ENCODE assay signal across 14 mouse cellular contexts in genomic region chr13:28792461-28793165, GRCm38 (mm10).
DNase-seq lines count a peak whose midpoint lies in the region; ATAC-seq and TF ChIP-seq lines count a peak whose summit lies in the region.
"Had no signal": no experiment of that assay in that cellular context is flagged by ENCODE, and none has a peak within 500 bp of the region (broad histone marks: within the 10 kb centered on the region; RNA-seq: fewer than 3 reads in every experiment).

No protein-coding gene starts in this region.

- H3K27me3 ChIP-seq in forebrain, embryonic 13.5 days = no peaks in the 10 kb centered on the region
- no peaks in the 10 kb centered on the region for H3K27me3 ChIP-seq in midbrain, postnatal 0 days (ENCODE audit: insufficient read depth, low read length)
- H3K27me3 ChIP-seq: heart, embryonic 12.5 days had no signal

- TF ChIP-seq CTCF in midbrain, postnatal 0 days (IDR thresholded peaks at IDR 0.05) = no peak

- no peaks in the 10 kb centered on the region for H3K9me3 ChIP-seq in forebrain, embryonic 13.5 days (replicated peaks)
- H3K9me3 ChIP-seq in midbrain, postnatal 0 days (ENCODE audit: low read length) = no peaks in the 10 kb centered on the region
- H3K9me3 ChIP-seq: G1E; heart, embryonic 12.5 days had no signal

- no peak overlapping the region; the same call in 1 of the 2 replicates for H3K9ac ChIP-seq in forebrain, embryonic 13.5 days
- H3K9ac ChIP-seq in midbrain, postnatal 0 days (replicated peaks; ENCODE audit: low read length, poor library complexity, severe bottlenecking) = no peak overlapping the region
- H3K9ac ChIP-seq: heart, embryonic 12.5 days; lung, embryonic 14.5 days had no signal

- peaks cover 84% of the 10 kb centered on the region for H3K4me1 ChIP-seq in forebrain, embryonic 13.5 days
- no peaks in the 10 kb centered on the region for H3K4me1 ChIP-seq in midbrain, postnatal 0 days (ENCODE audit: insufficient read depth, low read length)

- WGBS in forebrain, embryonic 13.5 days = 8% methylated on average over 12 of the region's 12 CpGs
- WGBS in midbrain, postnatal 0 days = 48% methylated on average over 12 of the region's 12 CpGs

- intact Hi-C loops in heart, postnatal 14 days (cut with DNase I) = no loop called here

- no peak overlapping the region for H3K4me3 ChIP-seq in forebrain, embryonic 13.5 days
- no peak overlapping the region for H3K4me3 ChIP-seq in midbrain, postnatal 0 days (ENCODE audit: low read depth, low read length)
- H3K4me3 ChIP-seq: heart, embryonic 12.5 days had no signal

- H3K4me2 ChIP-seq in forebrain, embryonic 13.5 days = peak overlapping the region; percentile 36
- H3K4me2 ChIP-seq in midbrain, postnatal 0 days (ENCODE audit: low read depth, low read length, poor library complexity, severe bottlenecking) = no peak overlapping the region
- H3K4me2 ChIP-seq: heart, embryonic 12.5 days; lung, embryonic 14.5 days had no signal

- no peaks in the 10 kb centered on the region for H3K36me3 ChIP-seq in forebrain, embryonic 13.5 days (ENCODE audit: poor library complexity, severe bottlenecking)
- no peaks in the 10 kb centered on the region for H3K36me3 ChIP-seq in midbrain, postnatal 0 days (ENCODE audit: insufficient read depth, low read length)
- H3K36me3 ChIP-seq: G1E; heart, embryonic 12.5 days had no signal

- peak overlapping the region; percentile 96 for H3K27ac ChIP-seq in forebrain, embryonic 13.5 days
- no peak overlapping the region for H3K27ac ChIP-seq in midbrain, postnatal 0 days (ENCODE audit: low read depth, low read length)

- peak; percentile 6 for DNase-seq in adrenal gland, postnatal 14 days
- no peak for DNase-seq in adrenal gland, adult 2 months
- DNase-seq in kidney, adult 9 months = peak; percentile 56
- peak; percentile 79 for DNase-seq in midbrain, postnatal 0 days (ENCODE audit: low spot score)
- no peak for DNase-seq in urinary bladder, adult 18-20 months (ENCODE audit: low spot score in 2 of 2)
- no peak for DNase-seq in heart, postnatal 14 days
- no peak for DNase-seq in spleen, postnatal 10 days (ENCODE audit: low spot score in 2 of 2)
- DNase-seq: adrenal gland, postnatal 36 days; cerebellum, adult 8-10 months; lung, embryonic 14.5 days had no signal

- ATAC-seq in forebrain, embryonic 13.5 days = peak; percentile 65
- no peak for ATAC-seq in midbrain, postnatal 0 days (ENCODE audit: low FRiP score)
- ATAC-seq: intestine, embryonic 16.5 days had no signal

Comparison
In these comparisons a context has a peak if more than half of its experiments do, and no peak if none do; other contexts are left out.
1. DNase-seq: peak in adrenal gland, postnatal 14 days (single experiment), kidney, adult 9 months (single experiment) and midbrain, postnatal 0 days (single experiment); none in adrenal gland, adult 2 months (single experiment), urinary bladder, adult 18-20 months (0 of 2), heart, postnatal 14 days (0 of 2) and spleen, postnatal 10 days (0 of 2).